Mouse (Mus musculus) brain, embryonic 14.5 days (tissue): Measurements from ENCODE around the gene Wdfy2. TPM values are rescaled to one million over a fixed set of nuclear protein-coding genes. Genes with fewer than 3 reads are reported as not detected.
"Not testable (repeated sequence)": the region's sequence is repeated elsewhere in the genome, so short reads cannot be mapped to it uniquely, and the experiment has no call there.

Experiments used
- DNase-seq: peaks from one replicate; pipeline ENCODE4 v3.0.0-alpha.2; 2011; ENCODE audit warnings: low read depth
- CTCF ChIP-seq: fragments of 200-500 bp; IDR thresholded peaks from 2 replicates; pipeline ENCODE4 v1.5.1; 2012; ENCODE audit warnings: inconsistent platforms, mild to moderate bottlenecking, moderate library complexity, borderline replicate concordance; ENCODE audit not compliant: insufficient read depth, insufficient read length; ENCODE audit errors: extremely low read depth
- POLR2A ChIP-seq: fragments of 200-500 bp; IDR thresholded peaks from 2 replicates; pipeline ENCODE4 v1.6.1; 2012; ENCODE audit warnings: mild to moderate bottlenecking, inconsistent platforms, borderline replicate concordance; ENCODE audit not compliant: poor library complexity, insufficient read depth, insufficient read length, severe bottlenecking; ENCODE audit errors: extremely low read depth
- polyA plus RNA-seq: library from polyadenylated mRNA; depleted of rRNA; stranded (reverse); fragments of >200 nt; gene quantifications from 2 replicates; pipeline ENCODE4 v1.2.3, GENCODE M21; 2012

The Wdfy2 gene
- polyA plus RNA-seq, 1 experiment, result 15.4 TPM

DNA sequence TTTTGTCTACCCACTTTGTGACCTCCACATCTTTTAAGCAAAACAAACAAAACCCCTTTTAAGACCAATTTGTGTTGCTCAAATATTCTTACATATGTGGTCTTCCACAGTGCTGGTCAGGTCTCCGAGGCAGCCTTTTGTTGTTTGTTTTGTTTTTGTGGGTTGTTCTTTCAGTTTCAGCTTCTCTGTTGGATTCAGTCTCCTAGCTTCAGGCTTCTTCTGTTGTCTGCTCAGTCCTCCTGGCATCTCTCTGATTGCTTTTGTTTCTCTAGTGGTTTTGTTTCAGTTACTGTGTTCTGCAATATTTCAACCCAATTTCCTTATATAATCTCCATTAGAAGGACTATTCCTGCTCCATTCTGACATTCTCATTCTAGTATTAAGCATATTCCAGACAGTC is 46.1 kb downstream of the Wdfy2 start:
- no peak for DNase-seq
- TF ChIP-seq CTCF (no peak), POLR2A (no peak)

DNA sequence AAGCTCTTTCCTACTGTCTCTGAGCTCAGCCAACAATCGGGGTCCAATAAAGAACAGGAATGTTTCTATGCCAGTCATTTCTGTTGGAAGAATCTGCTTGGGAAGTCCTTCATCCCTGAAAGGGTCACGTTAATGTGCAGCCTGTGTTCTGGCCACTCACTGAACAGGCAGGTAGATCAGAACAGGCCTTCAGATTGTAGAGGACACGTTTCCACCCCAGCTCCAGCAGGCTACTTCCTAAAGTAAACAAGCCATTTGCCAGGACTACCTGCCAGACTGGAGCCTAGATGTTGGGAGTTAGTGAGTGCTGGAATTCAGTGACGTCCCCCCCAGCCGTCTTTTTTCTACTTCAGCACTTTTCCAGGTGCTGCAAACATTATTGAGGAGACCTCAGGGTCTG is 46.7 kb downstream of the Wdfy2 start:
- no peak for DNase-seq

DNA sequence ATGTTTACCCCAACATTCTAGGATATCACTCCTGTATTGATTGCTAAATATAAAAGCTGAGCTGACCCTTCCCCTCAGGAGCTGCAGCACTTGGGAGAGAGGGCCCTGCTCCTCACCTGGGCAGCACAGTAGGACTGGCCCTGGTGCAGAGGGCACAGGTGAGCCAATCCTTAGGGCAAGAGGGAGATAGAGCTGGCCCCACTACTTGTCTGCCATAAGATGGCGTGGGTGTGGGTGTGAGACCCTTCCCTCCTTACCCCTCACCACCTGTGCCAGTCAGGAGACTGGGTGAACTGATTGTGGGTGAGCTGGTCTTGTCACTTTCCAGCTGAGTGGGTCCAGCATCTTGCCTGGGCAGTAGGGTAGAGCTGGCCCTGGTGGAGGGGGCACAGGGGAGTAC is 47.2 kb downstream of the Wdfy2 start:
- no peak for TF ChIP-seq POLR2A
- no peak for TF ChIP-seq CTCF
- no peak for DNase-seq

More for the DNA sequence above, 46.7 kb downstream of the Wdfy2 start:
- TF ChIP-seq CTCF (no peak), POLR2A (no peak)

DNA sequence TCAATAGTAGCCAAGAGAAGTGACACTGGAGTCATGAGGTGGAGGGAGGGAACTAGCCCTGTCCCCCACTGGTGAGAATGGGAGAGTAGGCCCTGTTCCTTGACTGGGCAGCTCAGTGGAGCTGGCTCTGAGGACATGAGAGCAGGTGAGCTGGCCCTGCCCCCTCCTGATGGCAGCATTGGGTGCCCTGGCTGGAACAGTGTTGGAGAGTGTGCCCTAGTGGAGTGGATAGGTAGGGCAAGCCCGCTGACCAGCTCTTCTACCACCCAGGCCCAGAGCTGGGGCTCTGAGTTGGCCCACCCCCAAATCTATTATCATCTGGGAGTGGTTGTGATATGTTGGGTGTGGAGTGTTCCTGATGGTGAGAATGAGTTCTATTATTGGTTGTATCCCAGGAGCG is 47.7 kb downstream of the Wdfy2 start:
- no peak for TF ChIP-seq POLR2A
- TF ChIP-seq CTCF, result 0 out of 2 replicates have a peak, but pooled peaks have one; percentile 9

DNA sequence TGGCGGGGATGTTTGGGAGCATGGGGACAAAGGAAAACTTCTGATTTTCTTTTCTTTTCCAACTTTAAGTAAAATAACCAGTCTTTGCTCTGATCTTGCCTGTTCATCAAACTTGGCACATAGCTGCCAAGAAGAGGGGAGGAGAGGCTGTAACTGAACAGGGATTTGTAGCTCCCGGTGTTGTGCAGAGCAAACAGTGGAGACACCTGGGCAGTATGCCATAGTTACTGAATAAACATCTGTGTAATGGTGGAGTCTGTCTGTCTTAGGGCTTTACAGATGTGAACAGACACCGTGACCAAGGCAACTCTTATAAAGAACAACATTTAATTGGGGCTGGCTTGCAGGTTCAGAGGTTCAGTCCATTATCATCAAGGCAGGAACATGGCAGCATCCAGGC is 53.9 kb downstream of the Wdfy2 start:
- DNase-seq, result no peak
- TF ChIP-seq CTCF (no peak), POLR2A (no peak)

More for the DNA sequence above, 47.7 kb downstream of the Wdfy2 start:
- DNase-seq, result no peak

DNA sequence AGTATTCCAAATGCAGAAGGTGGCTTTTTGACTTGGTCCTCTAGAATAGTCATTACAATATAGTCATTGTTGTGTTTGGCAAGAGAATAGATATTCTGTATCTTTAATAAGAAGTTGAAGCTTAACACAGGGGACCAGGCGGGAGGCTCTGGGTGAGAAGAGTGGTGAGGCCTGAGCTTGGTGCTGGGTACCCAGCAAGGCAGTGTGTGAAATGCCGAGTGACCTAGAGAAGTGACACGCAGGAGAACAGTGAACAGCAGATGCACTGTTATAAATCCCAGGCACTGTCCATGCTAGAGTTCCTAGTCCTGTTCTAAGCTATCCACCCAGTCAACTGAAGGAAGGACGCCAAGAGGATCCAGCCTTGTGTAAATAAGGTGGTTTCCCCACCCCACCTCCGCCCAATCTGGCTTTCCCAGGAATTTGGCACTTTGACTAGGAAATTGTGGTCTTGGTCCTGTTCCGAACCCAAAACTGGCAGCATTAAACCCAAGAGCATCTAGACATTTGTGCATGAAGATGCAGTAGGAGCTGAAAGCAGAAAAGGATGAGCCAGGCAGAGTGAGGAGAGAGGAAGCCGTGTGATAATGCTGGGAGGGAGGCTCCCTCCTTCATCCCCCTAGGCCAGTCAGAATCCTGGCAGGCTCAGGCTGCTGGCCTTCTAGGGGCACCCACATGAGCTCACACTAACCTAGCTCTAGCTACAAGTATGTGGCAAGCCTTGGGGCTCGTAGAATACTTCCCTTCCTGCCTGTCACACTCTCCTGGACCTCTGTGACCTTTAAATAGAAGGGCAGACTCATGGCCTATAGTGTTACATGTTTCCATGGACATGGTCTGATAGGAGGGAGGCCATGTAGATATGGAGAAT is 55.5 kb downstream of the Wdfy2 start:
- no peak for TF ChIP-seq POLR2A
- no peak for TF ChIP-seq CTCF
- no peak for DNase-seq

DNA sequence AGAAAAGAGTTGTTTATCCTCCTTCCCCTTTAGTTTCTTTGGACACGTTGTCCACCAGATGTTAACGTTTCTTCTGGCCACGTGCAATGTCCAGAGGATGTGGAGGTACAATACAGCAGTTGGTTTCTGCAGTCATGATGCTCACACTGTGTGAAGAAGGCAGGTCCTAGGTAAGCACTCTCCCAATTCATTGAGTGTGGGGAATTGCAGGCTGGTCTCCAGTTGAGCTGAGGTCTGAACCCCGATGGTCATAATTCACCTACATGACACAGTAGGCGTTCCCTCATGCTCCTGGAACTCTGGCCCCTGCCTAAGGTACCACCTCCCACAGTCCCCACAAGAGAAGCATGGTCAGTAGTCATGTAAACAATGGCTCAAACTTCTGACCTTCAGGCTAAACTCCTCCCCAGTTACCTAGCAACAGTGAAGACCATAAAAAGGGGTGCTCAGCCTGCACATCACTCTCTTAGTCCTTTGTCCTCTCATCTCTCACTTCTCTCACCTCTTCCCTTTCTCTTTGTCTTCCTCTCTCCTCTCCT is 56.2 kb downstream of the Wdfy2 start:
- not testable (repeated sequence) for DNase-seq

DNA sequence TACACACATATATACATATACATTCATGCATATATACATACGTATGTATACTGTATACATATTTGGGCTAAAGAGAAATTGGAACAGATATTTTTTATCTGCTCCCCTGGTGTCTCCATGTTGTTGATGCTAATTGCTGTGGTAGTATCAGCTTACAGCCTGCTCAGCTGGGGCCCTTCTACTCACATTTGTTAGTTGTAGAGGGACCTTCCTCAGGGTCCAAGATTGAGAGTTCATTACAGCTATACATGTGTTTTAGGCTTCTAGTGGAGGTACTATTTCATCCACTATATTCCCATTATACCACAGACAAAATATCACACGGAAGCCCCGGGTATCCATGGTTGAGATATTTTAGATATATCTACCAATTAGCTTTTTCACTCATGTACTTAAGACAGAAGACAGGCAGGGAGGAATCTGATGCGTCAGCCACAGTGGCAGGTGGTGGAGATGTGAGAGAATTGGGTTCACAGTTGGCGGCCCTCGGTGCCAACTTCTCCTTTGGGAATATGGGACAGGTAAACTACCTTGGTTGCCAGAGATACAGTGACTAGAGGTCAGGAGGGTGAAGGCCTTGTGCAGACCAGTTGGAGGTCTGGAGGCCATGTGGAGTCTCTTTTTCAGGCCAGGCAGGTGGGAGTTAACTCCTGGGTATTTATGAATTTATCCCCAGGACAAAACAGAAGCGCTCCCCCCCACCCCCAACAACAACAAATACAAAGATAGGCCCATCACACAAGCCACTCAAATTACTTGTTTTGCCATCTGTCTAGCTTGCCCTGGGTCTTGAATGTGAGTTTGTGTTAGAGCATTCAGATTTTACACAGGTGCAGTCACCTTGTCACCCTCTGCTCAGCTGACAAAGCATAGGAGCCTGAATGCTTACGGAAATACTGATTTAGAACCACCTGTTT is 57.7 kb downstream of the Wdfy2 start:
- TF ChIP-seq CTCF (no peak), POLR2A (no peak)
- no peak for DNase-seq

DNA sequence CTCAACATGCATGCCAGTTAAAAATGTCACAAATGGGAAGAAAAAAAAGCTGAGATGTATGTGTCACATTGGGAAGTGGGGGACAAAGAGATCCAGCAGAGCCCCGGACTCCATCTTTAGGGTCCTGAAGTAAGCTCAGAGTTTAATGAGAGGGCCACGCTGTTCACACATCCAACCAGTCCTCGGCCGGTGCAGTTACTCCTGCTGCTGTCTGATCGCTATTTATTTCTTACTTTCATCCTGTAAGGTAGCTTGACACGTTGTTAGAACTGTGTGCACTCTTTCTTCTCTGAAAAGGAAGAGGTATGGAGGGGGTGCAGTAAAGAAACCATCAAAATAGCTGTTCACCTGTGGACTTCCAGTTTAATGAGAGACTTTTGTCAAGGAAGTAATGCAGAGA is 60.6 kb downstream of the Wdfy2 start:
- no peak for TF ChIP-seq POLR2A
- no peak for TF ChIP-seq CTCF

DNA sequence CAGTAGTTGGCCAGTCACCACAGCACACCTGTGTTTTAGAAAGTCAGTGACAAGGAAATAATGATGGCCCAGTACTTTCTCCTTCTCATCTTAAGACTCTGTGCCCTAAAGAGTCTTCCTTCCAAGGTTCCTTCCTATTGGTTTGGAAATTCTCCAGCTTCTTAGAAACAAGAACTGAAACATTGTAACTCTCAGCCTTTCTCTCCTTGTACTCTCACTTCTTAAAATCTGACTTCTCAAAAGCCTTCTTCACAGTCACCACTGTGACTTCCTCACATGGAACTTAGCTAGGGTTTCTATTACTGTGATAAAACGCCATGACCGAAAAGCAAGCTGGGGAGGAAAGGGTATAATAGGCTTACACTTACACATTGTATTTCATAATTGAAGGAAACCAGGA is 70.4 kb downstream of the Wdfy2 start:
- no peak for TF ChIP-seq CTCF
- no peak for TF ChIP-seq POLR2A

More for the DNA sequence above, 60.6 kb downstream of the Wdfy2 start:
- DNase-seq, result peak; percentile 47

DNA sequence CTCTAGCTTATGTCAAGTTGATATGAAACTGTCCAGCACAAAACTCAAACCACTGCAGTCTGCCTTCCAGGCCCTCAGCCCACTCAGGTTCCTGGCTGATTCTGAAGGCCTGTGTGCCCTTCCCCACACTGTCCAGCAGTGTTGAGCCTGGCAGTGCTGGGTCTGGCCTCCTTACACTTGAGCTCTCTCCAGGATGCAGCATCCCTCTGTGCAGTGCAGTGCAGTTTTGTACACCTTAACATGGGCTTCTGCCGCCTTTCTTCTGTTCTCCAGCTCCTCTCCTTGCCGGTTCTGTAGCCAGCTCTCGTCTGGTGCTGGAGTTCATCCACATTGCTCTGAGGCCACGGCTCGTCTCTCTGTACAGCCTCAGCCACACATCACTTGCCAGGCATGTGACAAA is 71.1 kb downstream of the Wdfy2 start:
- no peak for DNase-seq

More for the DNA sequence above, 70.4 kb downstream of the Wdfy2 start:
- no peak for DNase-seq

More for the DNA sequence above, 71.1 kb downstream of the Wdfy2 start:
- TF ChIP-seq POLR2A, result no peak
- no peak for TF ChIP-seq CTCF
